Mouse (Mus musculus): Measurements from ENCODE around the gene Orai1. TPM values are rescaled to one million over a fixed set of nuclear protein-coding genes. Genes with fewer than 3 reads are reported as not detected.

The Orai1 gene
- polyA plus RNA-seq, 2 experiments: 20.7 to 25.0 TPM

- Histone ChIP-seq H3K36me3 (ENCODE audit: control insufficient read depth, insufficient read depth, low read length) (peaks cover 22% of the 10 kb centered on the region), H3K27ac (replicated peaks; ENCODE audit: low read depth, low read length) (no peak overlapping the region), H3K4me1 (ENCODE audit: control insufficient read depth, insufficient read depth, low read length) (peaks cover 12% of the 10 kb centered on the region), H3K4me3 (replicated peaks; ENCODE audit: low read length) (no peak overlapping the region), H3K27me3 (ENCODE audit: control insufficient read depth, insufficient read depth, low read length) (no peaks in the 10 kb centered on the region), H3K9me3 (ENCODE audit: control insufficient read depth, low read length) (no peaks in the 10 kb centered on the region), H3K4me2 (replicated peaks; ENCODE audit: low read depth, low read length, severe bottlenecking) (no peak overlapping the region), H3K9ac (ENCODE audit: low read depth, low read length, severe bottlenecking) (no peak overlapping the region)
- TF ChIP-seq POLR2A (IDR thresholded peaks at IDR 0.05; ENCODE audit: borderline replicate concordance, extremely low read depth, insufficient read depth, insufficient read length): no peak
- 82% methylated on average over 3 of the region's 3 CpGs for WGBS
- ATAC-seq (ENCODE audit: low FRiP score, low read depth) (no peak), DNase-seq (ENCODE audit: low spot score) (no peak)
Observed at GRCm38 (mm10) chr5:123031312-123031711, 16.4 kb downstream of the Orai1 start.

DNA sequence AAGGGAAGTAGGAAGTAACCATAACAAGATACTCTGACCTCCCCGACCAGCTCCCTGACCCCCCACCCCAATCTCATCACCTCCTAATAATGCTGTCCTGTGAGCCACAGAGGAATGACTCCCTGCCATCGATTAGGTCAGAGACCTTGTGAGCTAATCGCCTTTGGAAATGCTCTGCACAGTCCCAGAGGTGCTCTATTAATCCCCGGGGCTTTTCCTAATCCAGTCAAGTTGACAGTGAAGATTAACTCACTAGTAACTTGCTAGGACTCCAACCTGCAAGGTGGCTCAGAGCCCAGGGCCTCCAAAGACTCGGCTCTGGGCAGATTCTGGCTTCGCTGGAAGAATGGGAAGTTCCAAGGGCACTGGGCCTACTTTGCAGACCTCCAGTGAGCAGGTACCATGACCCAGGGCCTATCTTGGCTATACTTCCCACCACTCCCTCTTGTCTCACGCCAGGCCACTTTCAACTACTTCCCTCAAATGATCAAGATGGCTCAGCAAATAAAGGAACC is 18.8 kb downstream of the Orai1 start:
- H3K27me3 ChIP-seq (ENCODE audit: control insufficient read depth, insufficient read depth, low read length): no peaks in the 10 kb centered on the region
- H3K9ac ChIP-seq (ENCODE audit: low read depth, low read length, severe bottlenecking): no peak overlapping the region
- no peak for TF ChIP-seq POLR2A (IDR thresholded peaks at IDR 0.05; ENCODE audit: borderline replicate concordance, extremely low read depth, insufficient read depth, insufficient read length)
- DNase-seq (ENCODE audit: low spot score) (no peak), ATAC-seq (ENCODE audit: low FRiP score, low read depth) (no peak)
- H3K4me3 ChIP-seq (replicated peaks; ENCODE audit: low read length): no peak overlapping the region
- H3K9me3 ChIP-seq (ENCODE audit: control insufficient read depth, low read length): no peaks in the 10 kb centered on the region
- peaks cover under 1% of the 10 kb centered on the region; the same call in 1 of the 2 replicates for H3K4me1 ChIP-seq (ENCODE audit: control insufficient read depth, insufficient read depth, low read length)
- H3K27ac ChIP-seq (replicated peaks; ENCODE audit: low read depth, low read length): no peak overlapping the region
- no peak overlapping the region for H3K4me2 ChIP-seq (replicated peaks; ENCODE audit: low read depth, low read length, severe bottlenecking)
- peaks cover 21% of the 10 kb centered on the region for H3K36me3 ChIP-seq (ENCODE audit: control insufficient read depth, insufficient read depth, low read length)
- WGBS: 75% methylated on average over 7 of the region's 7 CpGs

GRCm38 (mm10) chr5:123035089-123035488 is 20.2 kb downstream of the Orai1 start:
- no peak for TF ChIP-seq POLR2A (IDR thresholded peaks at IDR 0.05; ENCODE audit: borderline replicate concordance, extremely low read depth, insufficient read depth, insufficient read length)
- Histone ChIP-seq H3K27me3 (ENCODE audit: control insufficient read depth, insufficient read depth, low read length) (no peaks in the 10 kb centered on the region), H3K4me2 (replicated peaks; ENCODE audit: low read depth, low read length, severe bottlenecking) (no peak overlapping the region), H3K27ac (replicated peaks; ENCODE audit: low read depth, low read length) (no peak overlapping the region), H3K9me3 (ENCODE audit: control insufficient read depth, low read length) (no peaks in the 10 kb centered on the region), H3K4me1 (ENCODE audit: control insufficient read depth, insufficient read depth, low read length) (peaks cover 3% of the 10 kb centered on the region; the same call in 1 of the 2 replicates), H3K4me3 (replicated peaks; ENCODE audit: low read length) (no peak overlapping the region), H3K36me3 (ENCODE audit: control insufficient read depth, insufficient read depth, low read length) (peaks cover 9% of the 10 kb centered on the region; the same call in 1 of the 2 replicates), H3K9ac (ENCODE audit: low read depth, low read length, severe bottlenecking) (no peak overlapping the region)
- ATAC-seq (ENCODE audit: low FRiP score, low read depth) (no peak), DNase-seq (ENCODE audit: low spot score) (no peak)
- WGBS: 94% methylated on average over 4 of the region's 4 CpGs

- DNase-seq (ENCODE audit: low spot score) (no peak), ATAC-seq (ENCODE audit: low FRiP score, low read depth) (no peak)
- H3K9ac ChIP-seq (ENCODE audit: low read depth, low read length, severe bottlenecking): no peak overlapping the region
- WGBS: 22% methylated on average over 6 of the region's 6 CpGs
- H3K36me3 ChIP-seq (ENCODE audit: control insufficient read depth, insufficient read depth, low read length): 0 out of 2 replicates have a peak, but pooled peaks cover 4% of the 10 kb centered on the region
- no peaks in the 10 kb centered on the region for H3K9me3 ChIP-seq (ENCODE audit: control insufficient read depth, low read length)
- no peak overlapping the region for H3K4me3 ChIP-seq (replicated peaks; ENCODE audit: low read length)
- peaks cover 3% of the 10 kb centered on the region; the same call in 1 of the 2 replicates for H3K4me1 ChIP-seq (ENCODE audit: control insufficient read depth, insufficient read depth, low read length)
- no peak overlapping the region for H3K27ac ChIP-seq (replicated peaks; ENCODE audit: low read depth, low read length)
- TF ChIP-seq POLR2A (IDR thresholded peaks at IDR 0.05; ENCODE audit: borderline replicate concordance, extremely low read depth, insufficient read depth, insufficient read length): no peak
- H3K27me3 ChIP-seq (ENCODE audit: control insufficient read depth, insufficient read depth, low read length): no peaks in the 10 kb centered on the region
- no peak overlapping the region for H3K4me2 ChIP-seq (replicated peaks; ENCODE audit: low read depth, low read length, severe bottlenecking)
Observed at GRCm38 (mm10) chr5:123035564-123035963, 20.7 kb downstream of the Orai1 start.

- Histone ChIP-seq H3K27ac (replicated peaks; ENCODE audit: low read depth, low read length) (no peak overlapping the region), H3K27me3 (ENCODE audit: control insufficient read depth, insufficient read depth, low read length) (no peaks in the 10 kb centered on the region), H3K4me2 (replicated peaks; ENCODE audit: low read depth, low read length, severe bottlenecking) (no peak overlapping the region), H3K4me1 (ENCODE audit: control insufficient read depth, insufficient read depth, low read length) (peaks cover 3% of the 10 kb centered on the region; the same call in 1 of the 2 replicates), H3K4me3 (replicated peaks; ENCODE audit: low read length) (no peak overlapping the region), H3K9me3 (ENCODE audit: control insufficient read depth, low read length) (no peaks in the 10 kb centered on the region), H3K36me3 (ENCODE audit: control insufficient read depth, insufficient read depth, low read length) (no peaks in the 10 kb centered on the region), H3K9ac (ENCODE audit: low read depth, low read length, severe bottlenecking) (no peak overlapping the region)
- ATAC-seq (ENCODE audit: low FRiP score, low read depth): no peak
- DNase-seq (ENCODE audit: low spot score): no peak
- no peak for TF ChIP-seq POLR2A (IDR thresholded peaks at IDR 0.05; ENCODE audit: borderline replicate concordance, extremely low read depth, insufficient read depth, insufficient read length)
- WGBS: 89% methylated on average over 5 of the region's 5 CpGs
Observed at GRCm38 (mm10) chr5:123038115-123038514, 23.2 kb downstream of the Orai1 start.

All from limb, embryonic 14.5 days (tissue).